Mouse (Mus musculus) liver, embryonic 16.5 days (tissue): ENCODE data around the gene Sema4b. TPM values are rescaled to one million over a fixed set of nuclear protein-coding genes. Genes with fewer than 3 reads are reported as not detected.

Experiments
- ATAC-seq: fragments of 200-750 bp; cut with Nextera tagmentation; 2 replicates; pipeline ENCODE4 v1.8.0; 2017; ENCODE audit warnings: low read depth, mild to moderate bottlenecking, moderate number of reproducible peaks, moderate library complexity
- H3K27ac ChIP-seq: fragments of 300-500 bp; sonication (generic); 2 replicates; pipeline ENCODE4 v1.5.1; 2014; ENCODE audit warnings: mild to moderate bottlenecking, low read length
- H3K27me3 ChIP-seq: fragments of 300-500 bp; sonication (generic); 2 replicates; pipeline ENCODE4 v1.6.1; 2014; ENCODE audit warnings: low read depth, low read length, mixed read lengths; ENCODE audit not compliant: control insufficient read depth, insufficient read depth
- H3K36me3 ChIP-seq: fragments of 300-500 bp; sonication (generic); 2 replicates; pipeline ENCODE4 v1.6.1; 2014; ENCODE audit warnings: mild to moderate bottlenecking; ENCODE audit not compliant: control insufficient read depth, insufficient read depth
- H3K4me1 ChIP-seq: fragments of 300-500 bp; sonication (generic); 2 replicates; pipeline ENCODE4 v1.6.1; 2014; ENCODE audit warnings: low read depth, low read length, mixed read lengths; ENCODE audit not compliant: control insufficient read depth
- H3K4me2 ChIP-seq: fragments of 300-500 bp; sonication (generic); 2 replicates; pipeline ENCODE4 v1.6.1; 2014; ENCODE audit warnings: low read depth, low read length, mixed read lengths
- H3K4me3 ChIP-seq: fragments of 300-500 bp; sonication (generic); 2 replicates; pipeline ENCODE4 v1.5.1; 2014; ENCODE audit warnings: low read depth, mild to moderate bottlenecking, low read length
- H3K9ac ChIP-seq: fragments of 300-500 bp; sonication (generic); 2 replicates; pipeline ENCODE4 v1.6.1; 2014; ENCODE audit warnings: low read depth, low read length
- H3K9me3 ChIP-seq: fragments of 300-500 bp; sonication (generic); replicated peaks from 2 replicates; pipeline ENCODE4 v1.6.1; 2016; ENCODE audit warnings: low read length; ENCODE audit not compliant: control insufficient read depth
- WGBS: fragments of 180-500 bp; shearing (Covaris S2); extraction: QIAGEN DNeasy Blood & Tissue Kit; methylation state at CpG from one replicate; pipeline ENCODE4 v1.1.7; 2014; ENCODE audit not compliant: insufficient replicate concordance; 5-methylcytosine and 5-hydroxymethylcytosine counted together
- polyA plus RNA-seq: library from polyadenylated mRNA; unstranded; fragments of >200 nt; fragmentation: Nextera tagmentation; extraction: Ambion mirVana; gene quantifications from 2 replicates; pipeline ENCODE4 v1.2.1, GENCODE M21; 2015

The Sema4b gene
- polyA plus RNA-seq, 1 experiment from 2014 or later: 14.4 TPM

DNA sequence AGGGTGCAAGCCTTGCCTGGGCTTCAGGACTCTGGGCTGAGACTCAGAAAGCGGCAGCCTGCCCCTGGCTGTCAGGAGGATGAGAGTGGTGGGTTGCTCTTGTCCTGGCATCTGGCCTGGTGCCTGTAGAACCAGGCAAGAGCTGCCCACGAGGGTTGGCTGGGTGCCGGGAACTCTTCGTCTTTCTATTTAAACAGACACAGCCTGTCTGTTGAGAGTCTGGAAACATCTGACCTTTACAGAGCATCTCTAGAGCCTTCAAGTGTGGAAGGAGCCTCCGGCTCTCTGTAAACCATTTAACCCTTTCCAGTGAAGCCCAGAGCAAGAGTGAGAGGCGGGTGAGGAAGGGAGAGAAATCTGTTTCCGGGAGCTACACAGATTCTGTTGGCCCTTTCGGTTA, 15.3 kb upstream of the Sema4b start:
- no peak overlapping the region for H3K4me3 ChIP-seq
- 51% methylated on average over 8 of the region's 8 CpGs for WGBS
- peaks cover 10% of the 10 kb centered on the region for H3K4me1 ChIP-seq
- H3K27ac ChIP-seq: no peak overlapping the region
- H3K9ac ChIP-seq: no peak overlapping the region
- H3K27me3 ChIP-seq: no peaks in the 10 kb centered on the region
- no peaks in the 10 kb centered on the region for H3K36me3 ChIP-seq
- H3K9me3 ChIP-seq: no peaks in the 10 kb centered on the region
- H3K4me2 ChIP-seq: no peak overlapping the region
- no peak for ATAC-seq

DNA sequence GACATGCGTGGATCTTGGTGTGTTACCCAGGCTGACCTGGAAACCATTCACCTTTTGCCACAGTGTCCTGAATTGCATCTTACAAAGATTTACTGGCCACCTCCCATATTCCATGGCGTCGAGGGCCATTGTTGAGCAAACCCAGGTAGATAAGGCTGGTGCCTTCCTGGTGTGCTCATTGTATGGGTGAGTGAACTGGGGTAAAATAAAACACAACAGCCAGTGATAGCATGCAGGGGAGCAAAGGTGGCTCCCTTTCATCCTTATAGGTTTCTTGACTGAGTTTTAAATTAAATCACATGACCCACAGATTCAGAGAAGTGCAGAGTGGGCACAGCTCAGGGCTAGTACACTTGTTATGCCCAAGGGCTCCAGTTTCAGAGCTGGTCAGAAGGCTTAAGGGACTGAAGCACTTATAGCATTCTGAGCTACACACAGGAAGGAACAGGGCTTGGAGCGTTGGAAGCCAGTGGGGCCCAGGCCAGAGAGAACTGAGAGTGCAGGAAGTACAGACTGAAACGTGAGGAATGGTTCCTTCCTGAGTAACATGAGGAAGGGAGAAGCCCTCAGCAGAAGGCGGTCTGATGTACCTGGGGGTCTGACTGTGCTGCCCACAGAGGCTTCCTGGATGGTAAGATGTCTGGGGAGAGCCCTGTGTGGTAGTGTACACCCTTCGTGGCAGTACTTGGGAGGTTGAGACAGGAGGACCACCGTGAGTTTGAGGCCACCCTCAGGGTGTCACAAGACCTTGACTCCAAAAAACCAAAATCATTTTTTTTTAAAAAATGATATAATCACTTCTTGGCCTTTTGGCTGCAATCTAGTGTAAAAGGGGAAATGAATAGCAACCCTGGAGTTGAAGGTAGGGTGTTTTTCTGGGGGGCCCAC, 14.3 kb upstream of the Sema4b start:
- Histone ChIP-seq H3K4me3 (no peak overlapping the region), H3K4me2 (no peak overlapping the region), H3K9me3 (no peaks in the 10 kb centered on the region), H3K9ac (no peak overlapping the region), H3K36me3 (no peaks in the 10 kb centered on the region), H3K27ac (no peak overlapping the region), H3K27me3 (no peaks in the 10 kb centered on the region), H3K4me1 (peaks cover under 1% of the 10 kb centered on the region; the same call in 1 of the 2 replicates)
- no peak for ATAC-seq
- WGBS: 39% methylated on average over 8 of the region's 8 CpGs

GRCm38 (mm10) chr7:80176159-80176558, 10.5 kb upstream of the Sema4b start:
- Histone ChIP-seq H3K9ac (no peak overlapping the region), H3K36me3 (no peaks in the 10 kb centered on the region), H3K9me3 (no peaks in the 10 kb centered on the region), H3K4me3 (no peak overlapping the region), H3K4me2 (no peak overlapping the region), H3K4me1 (peaks cover 7% of the 10 kb centered on the region), H3K27me3 (no peaks in the 10 kb centered on the region), H3K27ac (no peak overlapping the region)
- WGBS: 37% methylated on average over 3 of the region's 3 CpGs
- no peak for ATAC-seq

GRCm38 (mm10) chr7:80177438-80177837, 9.2 kb upstream of the Sema4b start:
- peaks cover 12% of the 10 kb centered on the region for H3K4me1 ChIP-seq
- H3K27me3 ChIP-seq: no peaks in the 10 kb centered on the region
- no peak overlapping the region for H3K4me2 ChIP-seq
- H3K9ac ChIP-seq: no peak overlapping the region
- no peaks in the 10 kb centered on the region for H3K36me3 ChIP-seq
- no peak for ATAC-seq
- WGBS: 76% methylated on average over 3 of the region's 3 CpGs
- H3K27ac ChIP-seq: no peak overlapping the region
- H3K9me3 ChIP-seq: no peaks in the 10 kb centered on the region
- H3K4me3 ChIP-seq: no peak overlapping the region

GRCm38 (mm10) chr7:80178037-80178729, 8.5 kb upstream of the Sema4b start:
- Histone ChIP-seq H3K4me2 (no peak overlapping the region), H3K4me1 (peaks cover 12% of the 10 kb centered on the region), H3K9me3 (no peaks in the 10 kb centered on the region), H3K9ac (no peak overlapping the region), H3K27me3 (no peaks in the 10 kb centered on the region), H3K36me3 (no peaks in the 10 kb centered on the region), H3K27ac (no peak overlapping the region), H3K4me3 (no peak overlapping the region)
- WGBS: 81% methylated on average over 10 of the region's 10 CpGs
- no peak for ATAC-seq

GRCm38 (mm10) chr7:80179327-80179726, 7.3 kb upstream of the Sema4b start:
- WGBS: 80% methylated on average over 6 of the region's 6 CpGs
- ATAC-seq: no peak

GRCm38 (mm10) chr7:80179790-80180189, 6.9 kb upstream of the Sema4b start:
- Histone ChIP-seq H3K27ac (no peak overlapping the region), H3K36me3 (no peaks in the 10 kb centered on the region), H3K27me3 (no peaks in the 10 kb centered on the region), H3K9me3 (no peaks in the 10 kb centered on the region), H3K4me3 (no peak overlapping the region), H3K4me2 (no peak overlapping the region), H3K9ac (no peak overlapping the region), H3K4me1 (peaks cover 15% of the 10 kb centered on the region)
- 82% methylated on average over 6 of the region's 6 CpGs for WGBS
- no peak for ATAC-seq

More at GRCm38 (mm10) chr7:80179327-80179726, 7.3 kb upstream of the Sema4b start:
- Histone ChIP-seq H3K4me2 (no peak overlapping the region), H3K27ac (no peak overlapping the region), H3K27me3 (no peaks in the 10 kb centered on the region), H3K4me3 (no peak overlapping the region), H3K36me3 (no peaks in the 10 kb centered on the region), H3K9me3 (no peaks in the 10 kb centered on the region), H3K9ac (no peak overlapping the region), H3K4me1 (peaks cover 12% of the 10 kb centered on the region)

GRCm38 (mm10) chr7:80180202-80180601, 6.4 kb upstream of the Sema4b start:
- Histone ChIP-seq H3K27me3 (no peaks in the 10 kb centered on the region), H3K4me3 (no peak overlapping the region), H3K9ac (no peak overlapping the region), H3K4me1 (peaks cover 19% of the 10 kb centered on the region), H3K9me3 (no peaks in the 10 kb centered on the region), H3K27ac (no peak overlapping the region), H3K36me3 (no peaks in the 10 kb centered on the region), H3K4me2 (no peak overlapping the region)
- WGBS: 71% methylated on average over 3 of the region's 3 CpGs
- no peak for ATAC-seq

DNA sequence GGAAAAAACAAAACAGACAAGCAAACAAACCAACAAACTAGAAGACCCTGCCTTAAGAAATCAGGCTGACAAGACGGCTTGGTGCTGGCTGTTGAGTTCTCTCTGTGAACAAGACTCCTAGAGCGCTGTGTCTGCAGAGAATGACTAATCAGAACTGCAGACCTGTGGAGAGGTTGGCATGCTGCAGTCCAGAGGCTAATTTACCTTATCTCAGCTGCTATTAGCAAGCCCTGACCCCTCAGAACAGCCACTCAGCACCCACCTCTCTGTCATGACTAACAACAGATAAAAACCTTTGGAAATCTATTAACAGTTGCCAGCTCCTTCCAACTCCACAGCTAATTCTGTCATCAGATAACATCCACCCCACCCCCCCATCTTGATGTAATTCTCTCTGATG, 5.6 kb upstream of the Sema4b start:
- no peak overlapping the region for H3K27ac ChIP-seq
- ATAC-seq: peak; percentile 39

More for the DNA sequence above, 5.6 kb upstream of the Sema4b start:
- H3K9ac ChIP-seq: no peak overlapping the region
- H3K4me1 ChIP-seq: peaks cover 28% of the 10 kb centered on the region
- 24% methylated on average over 2 of the region's 2 CpGs for WGBS
- no peaks in the 10 kb centered on the region for H3K27me3 ChIP-seq
- no peak overlapping the region for H3K4me2 ChIP-seq
- H3K9me3 ChIP-seq: no peaks in the 10 kb centered on the region
- no peaks in the 10 kb centered on the region for H3K36me3 ChIP-seq
- H3K4me3 ChIP-seq: no peak overlapping the region
